Mouse (Mus musculus): ENCODE measurements around the gene Phtf1.
A peak's percentile ranks its signal among the peaks of the same experiment; 100 is the strongest.

Phtf1 gene

GRCm38 (mm10) chr3:103967861-103968691 lies at the start of gene Phtf1:
Gene Phtf1, plus strand, starts transcription at chr3:103968110.
- peak; percentile 93 for DNase-seq

- no peak for DNase-seq
These were observed 47.8 kb upstream of the Phtf1 start for GRCm38 (mm10) chr3:103920094-103920493.

GRCm38 (mm10) chr3:103925302-103925701 lies 42.6 kb upstream of the Phtf1 start:
- DNase-seq = no peak

- no peak for DNase-seq
These were observed 40.4 kb upstream of the Phtf1 start for GRCm38 (mm10) chr3:103927511-103927910.

- no peak for DNase-seq
These were observed 22.9 kb upstream of the Phtf1 start for GRCm38 (mm10) chr3:103944794-103945562.

- DNase-seq = no peak
These were observed 19.2 kb upstream of the Phtf1 start for GRCm38 (mm10) chr3:103948666-103949065.

GRCm38 (mm10) chr3:103960622-103961021 lies 7.3 kb upstream of the Phtf1 start:
- DNase-seq = no peak

- DNase-seq = peak; percentile 3
These were observed 679 bp upstream of the Phtf1 start for GRCm38 (mm10) chr3:103967231-103967630.

- DNase-seq = peak; percentile 78
These were observed 791 bp downstream of the Phtf1 start for GRCm38 (mm10) chr3:103968701-103969100.

GRCm38 (mm10) chr3:103971157-103971556 lies 3.2 kb downstream of the Phtf1 start:
- DNase-seq = no peak

- no peak for DNase-seq
These were observed 16.6 kb downstream of the Phtf1 start for GRCm38 (mm10) chr3:103984556-103984955.

GRCm38 (mm10) chr3:103985194-103985593 lies 17.3 kb downstream of the Phtf1 start:
- no peak for DNase-seq

- DNase-seq = no peak
These were observed 20.0 kb downstream of the Phtf1 start for GRCm38 (mm10) chr3:103987831-103988432.

- DNase-seq = no peak
These were observed 21.4 kb downstream of the Phtf1 start for GRCm38 (mm10) chr3:103989352-103989751.

GRCm38 (mm10) chr3:103991271-103991670 lies 23.4 kb downstream of the Phtf1 start:
- DNase-seq = no peak

GRCm38 (mm10) chr3:103998724-103999123 lies 30.8 kb downstream of the Phtf1 start:
- DNase-seq = no peak

GRCm38 (mm10) chr3:104006896-104007466 lies 39.1 kb downstream of the Phtf1 start:
- DNase-seq = no peak

- DNase-seq = no peak
These were observed 39.6 kb downstream of the Phtf1 start for GRCm38 (mm10) chr3:104007479-104007878.

- DNase-seq = no peak
These were observed 42.2 kb downstream of the Phtf1 start for GRCm38 (mm10) chr3:104009924-104010662.

GRCm38 (mm10) chr3:104011972-104012371 lies 44.1 kb downstream of the Phtf1 start:
- no peak for DNase-seq

GRCm38 (mm10) chr3:104017931-104018330 lies 50.0 kb downstream of the Phtf1 start:
- no peak for DNase-seq

GRCm38 (mm10) chr3:104019453-104019852 lies 51.5 kb downstream of the Phtf1 start:
- DNase-seq = peak; percentile 29

All from embryo, embryonic 11 days (tissue).